Mouse (Mus musculus): ENCODE data around the gene Nfu1. TPM values are rescaled to one million over a fixed set of nuclear protein-coding genes. Genes with fewer than 3 reads are reported as not detected.
A peak's percentile ranks its signal among the peaks of the same experiment; 100 is the strongest.
"Not testable (repeated sequence)": the region's sequence is repeated elsewhere in the genome, so short reads cannot be mapped to it uniquely, and the experiment has no call there.

Nfu1 gene
- polyA plus RNA-seq, 1 experiment = 75.2 TPM

- TF ChIP-seq POLR2A (IDR thresholded peaks at IDR 0.05; ENCODE audit: borderline replicate concordance, low read depth, low read length) = no peak
- TF ChIP-seq CTCF (IDR thresholded peaks at IDR 0.05; ENCODE audit: low read depth, low read length) = no peak
- Histone ChIP-seq H3K27ac (ENCODE audit: insufficient read depth, low read depth, low read length) (no peak overlapping the region), H3K4me3 (ENCODE audit: insufficient read depth, low read length) (no peak overlapping the region), H3K4me1 (ENCODE audit: control insufficient read depth, insufficient read depth, low read length) (peaks cover 24% of the 10 kb centered on the region)
These were observed 31.9 kb downstream of the Nfu1 start for GRCm38 (mm10) chr6:87040971-87041370.

- no peak for TF ChIP-seq CTCF (IDR thresholded peaks at IDR 0.05; ENCODE audit: low read depth, low read length)
- TF ChIP-seq POLR2A (IDR thresholded peaks at IDR 0.05; ENCODE audit: borderline replicate concordance, low read depth, low read length) = no peak
These were observed 32.4 kb downstream of the Nfu1 start for GRCm38 (mm10) chr6:87041431-87041830.

GRCm38 (mm10) chr6:87042004-87042336 lies 32.9 kb downstream of the Nfu1 start:
- peak overlapping the region; percentile 79 for H3K27ac ChIP-seq (ENCODE audit: insufficient read depth, low read depth, low read length)
- no peak for TF ChIP-seq CTCF (IDR thresholded peaks at IDR 0.05; ENCODE audit: low read depth, low read length)
- no peak for TF ChIP-seq POLR2A (IDR thresholded peaks at IDR 0.05; ENCODE audit: borderline replicate concordance, low read depth, low read length)
- H3K4me1 ChIP-seq (ENCODE audit: control insufficient read depth, insufficient read depth, low read length) = peaks cover 25% of the 10 kb centered on the region
- H3K4me3 ChIP-seq (ENCODE audit: insufficient read depth, low read length) = peak overlapping the region; percentile 66

More at GRCm38 (mm10) chr6:87041431-87041830, 32.4 kb downstream of the Nfu1 start:
- H3K27ac ChIP-seq (ENCODE audit: insufficient read depth, low read depth, low read length) = no peak overlapping the region
- H3K4me1 ChIP-seq (ENCODE audit: control insufficient read depth, insufficient read depth, low read length) = peaks cover 25% of the 10 kb centered on the region
- H3K4me3 ChIP-seq (ENCODE audit: insufficient read depth, low read length) = 0 out of 2 replicates have a peak overlapping the region, but pooled peaks have one; percentile 66

GRCm38 (mm10) chr6:87042337-87043130 lies 33.5 kb downstream of the Nfu1 start, which contains the start of gene Gfpt1:
Gene Gfpt1, plus strand, starts transcription at chr6:87042846.
- Histone ChIP-seq H3K4me1 (ENCODE audit: control insufficient read depth, insufficient read depth, low read length) (peaks cover 24% of the 10 kb centered on the region), H3K27ac (ENCODE audit: insufficient read depth, low read depth, low read length) (peak within 1 kb of the TSS; percentile 79), H3K4me3 (ENCODE audit: insufficient read depth, low read length) (peak within 1 kb of the TSS; percentile 80)
- TF ChIP-seq POLR2A (IDR thresholded peaks at IDR 0.05; ENCODE audit: borderline replicate concordance, low read depth, low read length) (no peak), CTCF (IDR thresholded peaks at IDR 0.05; ENCODE audit: low read depth, low read length) (no peak)

- Histone ChIP-seq H3K4me3 (ENCODE audit: insufficient read depth, low read length) (peak overlapping the region; percentile 80), H3K27ac (ENCODE audit: insufficient read depth, low read depth, low read length) (peak overlapping the region; percentile 23; the same call in 1 of the 2 replicates), H3K4me1 (ENCODE audit: control insufficient read depth, insufficient read depth, low read length) (peaks cover 18% of the 10 kb centered on the region)
- TF ChIP-seq POLR2A (IDR thresholded peaks at IDR 0.05; ENCODE audit: borderline replicate concordance, low read depth, low read length) (no peak), CTCF (IDR thresholded peaks at IDR 0.05; ENCODE audit: low read depth, low read length) (no peak)
These were observed 34.1 kb downstream of the Nfu1 start for GRCm38 (mm10) chr6:87043131-87043516.

- TF ChIP-seq POLR2A (IDR thresholded peaks at IDR 0.05; ENCODE audit: borderline replicate concordance, low read depth, low read length) (no peak), CTCF (IDR thresholded peaks at IDR 0.05; ENCODE audit: low read depth, low read length) (no peak)
- H3K4me3 ChIP-seq (ENCODE audit: insufficient read depth, low read length) = no peak overlapping the region
- H3K4me1 ChIP-seq (ENCODE audit: control insufficient read depth, insufficient read depth, low read length) = peaks cover 21% of the 10 kb centered on the region
- H3K27ac ChIP-seq (ENCODE audit: insufficient read depth, low read depth, low read length) = no peak overlapping the region
These were observed 35.9 kb downstream of the Nfu1 start for GRCm38 (mm10) chr6:87044895-87045294.

GRCm38 (mm10) chr6:87045507-87045906 lies 36.5 kb downstream of the Nfu1 start:
- peaks cover 21% of the 10 kb centered on the region for H3K4me1 ChIP-seq (ENCODE audit: control insufficient read depth, insufficient read depth, low read length)
- TF ChIP-seq POLR2A (IDR thresholded peaks at IDR 0.05; ENCODE audit: borderline replicate concordance, low read depth, low read length) = no peak
- no peak for TF ChIP-seq CTCF (IDR thresholded peaks at IDR 0.05; ENCODE audit: low read depth, low read length)
- H3K4me3 ChIP-seq (ENCODE audit: insufficient read depth, low read length) = no peak overlapping the region
- no peak overlapping the region for H3K27ac ChIP-seq (ENCODE audit: insufficient read depth, low read depth, low read length)

GRCm38 (mm10) chr6:87048712-87049111 lies 39.7 kb downstream of the Nfu1 start:
- not testable (repeated sequence) for H3K4me3 ChIP-seq (ENCODE audit: insufficient read depth, low read length); H3K27ac ChIP-seq (ENCODE audit: insufficient read depth, low read depth, low read length)
- peaks cover 17% of the 10 kb centered on the region for H3K4me1 ChIP-seq (ENCODE audit: control insufficient read depth, insufficient read depth, low read length)

GRCm38 (mm10) chr6:87051886-87052425 lies 42.9 kb downstream of the Nfu1 start:
- no peak for TF ChIP-seq CTCF (IDR thresholded peaks at IDR 0.05; ENCODE audit: low read depth, low read length)
- Histone ChIP-seq H3K4me3 (ENCODE audit: insufficient read depth, low read length) (no peak overlapping the region), H3K4me1 (ENCODE audit: control insufficient read depth, insufficient read depth, low read length) (peaks cover 7% of the 10 kb centered on the region), H3K27ac (ENCODE audit: insufficient read depth, low read depth, low read length) (no peak overlapping the region)

- TF ChIP-seq CTCF (IDR thresholded peaks at IDR 0.05; ENCODE audit: low read depth, low read length) = no peak
- TF ChIP-seq POLR2A (IDR thresholded peaks at IDR 0.05; ENCODE audit: borderline replicate concordance, low read depth, low read length) = no peak
- Histone ChIP-seq H3K4me1 (ENCODE audit: control insufficient read depth, insufficient read depth, low read length) (peaks cover 7% of the 10 kb centered on the region), H3K4me3 (ENCODE audit: insufficient read depth, low read length) (no peak overlapping the region), H3K27ac (ENCODE audit: insufficient read depth, low read depth, low read length) (no peak overlapping the region)
These were observed 45.2 kb downstream of the Nfu1 start for GRCm38 (mm10) chr6:87054193-87054592.
